Mouse (Mus musculus) forebrain, postnatal 0 days (tissue): Measurements from ENCODE around the gene Wdr70. TPM values are rescaled to one million over a fixed set of nuclear protein-coding genes. Genes with fewer than 3 reads are reported as not detected.

Experiments used
- ATAC-seq: fragments of 200-750 bp; cut with Nextera tagmentation; 2 replicates; pipeline ENCODE4 v1.8.0; 2017; ENCODE audit warnings: mild to moderate bottlenecking, moderate library complexity
- DNase-seq: peaks from one replicate; pipeline ENCODE4 v3.0.0-alpha.2; 2015
- H3K27ac ChIP-seq: fragments of 300-500 bp; sonication (generic); 2 replicates; pipeline ENCODE4 v1.5.1; 2014; ENCODE audit warnings: low read depth, mild to moderate bottlenecking, antibody characterized with exemption, low read length, moderate library complexity, mixed read lengths
- H3K27me3 ChIP-seq: fragments of 300-500 bp; sonication (generic); 2 replicates; pipeline ENCODE4 v1.6.1; 2014; ENCODE audit warnings: mild to moderate bottlenecking, low read length, mixed read lengths; ENCODE audit not compliant: insufficient read depth
- H3K36me3 ChIP-seq: fragments of 300-500 bp; sonication (generic); 2 replicates; pipeline ENCODE4 v1.6.1; 2014; ENCODE audit warnings: mild to moderate bottlenecking, moderate library complexity; ENCODE audit not compliant: insufficient read depth
- H3K4me1 ChIP-seq: fragments of 300-500 bp; sonication (generic); 2 replicates; pipeline ENCODE4 v1.6.1; 2014; ENCODE audit warnings: antibody characterized with exemption; ENCODE audit not compliant: insufficient read depth
- H3K4me2 ChIP-seq: fragments of 300-500 bp; sonication (generic); 2 replicates; pipeline ENCODE4 v1.6.1; 2014; ENCODE audit warnings: low read depth, mild to moderate bottlenecking, moderate library complexity
- H3K4me3 ChIP-seq: fragments of 300-500 bp; sonication (generic); 2 replicates; pipeline ENCODE4 v1.5.1; 2014; ENCODE audit warnings: low read depth, low read length, mixed read lengths
- H3K9ac ChIP-seq: fragments of 300-500 bp; sonication (generic); 2 replicates; pipeline ENCODE4 v1.6.1; 2014; ENCODE audit warnings: mild to moderate bottlenecking
- H3K9me3 ChIP-seq: fragments of 300-500 bp; sonication (generic); 2 replicates; pipeline ENCODE4 v1.6.1; 2016; ENCODE audit warnings: low read length
- CTCF ChIP-seq: sonication (generic); IDR thresholded peaks from 2 replicates; pipeline ENCODE4 v1.5.1; 2016; ENCODE audit warnings: antibody characterized with exemption, control low read depth, low read depth
- WGBS: fragments of 180-500 bp; shearing (Covaris S2); extraction: QIAGEN DNeasy Blood & Tissue Kit; methylation state at CpG from one replicate; pipeline ENCODE4 v1.1.7; 2014; 5-methylcytosine and 5-hydroxymethylcytosine counted together
- polyA plus RNA-seq: library from polyadenylated mRNA; unstranded; fragments of >200 nt; fragmentation: Nextera tagmentation; extraction: Ambion mirVana; gene quantifications from 2 replicates; pipeline ENCODE4 v1.2.1, GENCODE M21; 2015
- total RNA-seq: library from RNA; depleted of rRNA; stranded (reverse); fragments of >200 nt; gene quantifications from 2 replicates; pipeline ENCODE4 v1.2.3, GENCODE M21; 2014

The Wdr70 gene
- total and polyA plus RNA-seq, 2 experiments from 2014 or later: 66.8 to 71.3 TPM

DNA sequence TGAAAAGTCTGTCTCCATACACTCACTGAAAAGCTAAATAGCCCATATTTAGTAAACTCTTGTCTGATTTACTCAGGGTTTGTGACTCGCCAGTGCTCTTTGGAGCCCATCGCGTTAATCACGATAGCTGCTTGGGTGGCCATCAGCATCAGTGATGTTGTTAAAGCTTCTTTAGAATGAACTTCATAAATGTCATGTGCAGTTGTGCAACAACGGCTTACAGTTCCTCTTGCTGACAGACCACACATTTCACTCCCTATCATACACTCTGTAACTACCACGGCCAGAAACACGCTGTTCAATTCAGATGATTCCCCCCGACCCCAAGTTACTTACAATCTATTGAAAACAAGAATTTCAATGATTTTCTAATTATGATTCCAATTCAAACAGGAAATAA is 95.2 kb downstream of the Wdr70 start:
- ATAC-seq: no peak
- Histone ChIP-seq H3K36me3 (no peaks in the 10 kb centered on the region), H3K27me3 (no peaks in the 10 kb centered on the region), H3K4me1 (no peaks in the 10 kb centered on the region), H3K4me2 (no peak overlapping the region), H3K9ac (no peak overlapping the region), H3K27ac (no peak overlapping the region), H3K9me3 (no peaks in the 10 kb centered on the region), H3K4me3 (no peak overlapping the region)
- TF ChIP-seq CTCF: no peak
- DNase-seq: no peak
- 84% methylated on average over 8 of the region's 8 CpGs for WGBS

GRCm38 (mm10) chr15:7998843-7999546 is 100.0 kb downstream of the Wdr70 start:
- no peak for ATAC-seq
- H3K27me3 ChIP-seq: no peaks in the 10 kb centered on the region

DNA sequence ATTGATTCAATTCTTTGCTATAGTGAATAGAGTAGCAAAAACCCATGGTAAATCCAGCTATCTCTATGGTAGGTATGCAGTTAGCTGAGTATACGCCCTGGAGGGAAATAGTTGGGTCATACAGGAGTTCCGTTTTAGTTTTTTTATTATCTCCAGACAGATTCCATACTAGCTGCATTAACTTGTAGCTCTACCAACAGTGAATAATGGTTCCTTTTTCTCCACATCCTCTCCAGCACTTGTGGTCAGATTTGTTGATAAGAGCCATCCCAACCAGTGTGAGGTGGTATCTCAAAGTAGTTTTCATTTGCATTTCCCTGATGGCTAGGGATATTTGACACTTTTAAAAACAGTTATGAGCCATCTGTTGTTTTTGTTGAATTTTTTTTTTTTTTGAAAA is 100.9 kb downstream of the Wdr70 start:
- TF ChIP-seq CTCF: no peak
- H3K4me2 ChIP-seq: no peak overlapping the region
- H3K27ac ChIP-seq: no peak overlapping the region
- no peaks in the 10 kb centered on the region for H3K27me3 ChIP-seq
- WGBS: 96% methylated on average over 2 of the region's 2 CpGs
- no peaks in the 10 kb centered on the region for H3K9me3 ChIP-seq
- ATAC-seq: no peak
- H3K4me1 ChIP-seq: no peaks in the 10 kb centered on the region
- H3K36me3 ChIP-seq: no peaks in the 10 kb centered on the region
- H3K9ac ChIP-seq: no peak overlapping the region
- no peak for DNase-seq
- no peak overlapping the region for H3K4me3 ChIP-seq

More at GRCm38 (mm10) chr15:7998843-7999546, 100.0 kb downstream of the Wdr70 start:
- no peak for DNase-seq
- TF ChIP-seq CTCF: no peak
- H3K9ac ChIP-seq: no peak overlapping the region
- H3K36me3 ChIP-seq: no peaks in the 10 kb centered on the region
- no peak overlapping the region for H3K4me2 ChIP-seq
- H3K27ac ChIP-seq: no peak overlapping the region
- H3K9me3 ChIP-seq: no peaks in the 10 kb centered on the region
- H3K4me3 ChIP-seq: no peak overlapping the region
- 56% methylated on average over 14 of the region's 14 CpGs for WGBS
- no peaks in the 10 kb centered on the region for H3K4me1 ChIP-seq

DNA sequence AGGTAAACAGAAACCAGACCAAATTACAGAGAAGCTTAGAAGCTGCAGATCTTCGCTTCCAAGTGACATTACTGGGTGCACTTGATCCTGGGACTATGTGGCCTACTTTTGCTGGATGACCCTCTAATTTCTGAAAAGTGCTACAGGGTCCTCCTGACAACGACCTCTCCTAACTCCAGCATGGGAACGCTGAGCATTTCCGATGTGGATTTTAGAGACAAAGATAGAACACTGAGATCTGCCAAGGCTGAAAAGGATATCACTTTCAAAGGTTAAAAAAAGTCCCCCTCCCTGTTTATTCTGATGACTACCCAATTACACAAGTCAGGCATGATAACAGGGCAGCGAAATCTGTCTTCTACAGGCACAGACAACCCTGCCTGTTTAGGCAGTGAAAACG is 105.3 kb downstream of the Wdr70 start:
- H3K9ac ChIP-seq: no peak overlapping the region

DNA sequence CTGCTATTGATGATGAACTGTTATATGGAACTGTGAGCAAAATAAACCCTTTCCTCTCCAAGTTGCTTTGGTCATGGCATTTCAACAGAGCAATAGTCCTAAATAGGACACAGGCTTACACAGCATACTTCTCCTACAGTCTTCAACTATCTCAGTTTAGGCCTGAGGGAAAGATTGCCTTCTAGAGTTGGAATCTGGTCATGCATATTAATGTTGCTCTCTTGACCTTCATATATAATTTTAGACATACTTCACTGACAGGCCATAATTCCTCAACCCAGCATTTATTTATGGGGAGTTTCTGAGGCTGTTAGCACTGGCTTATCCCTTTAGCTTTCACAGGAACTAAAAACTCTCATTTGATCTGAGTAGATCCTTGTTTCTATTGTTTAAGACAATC is 108.9 kb downstream of the Wdr70 start:
- no peak for ATAC-seq
- no peaks in the 10 kb centered on the region for H3K4me1 ChIP-seq
- H3K4me3 ChIP-seq: no peak overlapping the region
- no peaks in the 10 kb centered on the region for H3K9me3 ChIP-seq
- no peak overlapping the region for H3K9ac ChIP-seq
- no peak for TF ChIP-seq CTCF
- no peaks in the 10 kb centered on the region for H3K36me3 ChIP-seq
- no peak overlapping the region for H3K27ac ChIP-seq
- no peaks in the 10 kb centered on the region for H3K27me3 ChIP-seq
- no peak for DNase-seq
- no peak overlapping the region for H3K4me2 ChIP-seq

More for the DNA sequence above, 105.3 kb downstream of the Wdr70 start:
- Histone ChIP-seq H3K4me2 (no peak overlapping the region), H3K27me3 (no peaks in the 10 kb centered on the region), H3K4me1 (no peaks in the 10 kb centered on the region), H3K27ac (no peak overlapping the region), H3K36me3 (no peaks in the 10 kb centered on the region), H3K9me3 (no peaks in the 10 kb centered on the region), H3K4me3 (no peak overlapping the region)
- TF ChIP-seq CTCF: no peak
- ATAC-seq (no peak), DNase-seq (no peak)
- WGBS: 75% methylated on average over 6 of the region's 6 CpGs

- no peaks in the 10 kb centered on the region for H3K9me3 ChIP-seq
- no peak overlapping the region for H3K4me3 ChIP-seq
- no peak for TF ChIP-seq CTCF
- H3K4me2 ChIP-seq: no peak overlapping the region
- H3K9ac ChIP-seq: no peak overlapping the region
- DNase-seq (no peak), ATAC-seq (no peak)
- H3K36me3 ChIP-seq: no peaks in the 10 kb centered on the region
- H3K27ac ChIP-seq: no peak overlapping the region
- no peaks in the 10 kb centered on the region for H3K4me1 ChIP-seq
- WGBS: 93% methylated on average over 8 of the region's 8 CpGs
- no peaks in the 10 kb centered on the region for H3K27me3 ChIP-seq
Observed at GRCm38 (mm10) chr15:7987374-7987773, 111.6 kb downstream of the Wdr70 start.

DNA sequence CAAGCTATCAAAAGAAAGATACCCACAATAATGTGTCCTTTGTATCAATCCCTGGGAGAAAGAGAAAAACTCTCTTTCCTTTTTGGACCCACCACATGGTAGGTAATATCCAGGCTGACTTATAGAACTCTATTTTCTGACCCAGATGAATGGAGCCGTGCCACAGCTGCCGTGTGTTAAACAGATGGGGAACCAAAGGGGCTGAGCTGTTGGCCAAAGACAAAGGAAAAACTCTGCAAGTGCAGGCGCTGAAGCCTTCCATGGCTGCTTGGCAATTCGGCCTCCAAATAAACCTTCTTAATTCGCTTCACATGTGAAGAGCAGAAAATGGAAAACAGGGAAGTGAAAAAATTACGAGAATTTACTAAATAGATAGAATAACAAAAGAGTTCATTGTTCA is 112.7 kb downstream of the Wdr70 start:
- Histone ChIP-seq H3K27ac (no peak overlapping the region), H3K36me3 (no peaks in the 10 kb centered on the region), H3K4me2 (no peak overlapping the region), H3K9me3 (no peaks in the 10 kb centered on the region), H3K4me3 (no peak overlapping the region), H3K27me3 (no peaks in the 10 kb centered on the region), H3K9ac (no peak overlapping the region), H3K4me1 (no peaks in the 10 kb centered on the region)
- no peak for DNase-seq
- TF ChIP-seq CTCF: no peak
- WGBS: 29% methylated on average over 6 of the region's 6 CpGs
- no peak for ATAC-seq

GRCm38 (mm10) chr15:7978640-7979039 is 120.4 kb downstream of the Wdr70 start:
- no peak overlapping the region for H3K4me3 ChIP-seq
- no peaks in the 10 kb centered on the region for H3K27me3 ChIP-seq
- ATAC-seq: no peak
- DNase-seq: no peak
- no peaks in the 10 kb centered on the region for H3K36me3 ChIP-seq
- no peaks in the 10 kb centered on the region for H3K9me3 ChIP-seq
- no peak overlapping the region for H3K4me2 ChIP-seq
- TF ChIP-seq CTCF: no peak
- no peak overlapping the region for H3K27ac ChIP-seq
- WGBS: 75% methylated on average over 1 of the region's 1 CpGs
- H3K4me1 ChIP-seq: no peaks in the 10 kb centered on the region
- no peak overlapping the region for H3K9ac ChIP-seq
